Mouse (Mus musculus) testis, adult 2 months (tissue): ENCODE data around the gene B3gnt2.

Source experiments
- CTCF ChIP-seq: fragments of 200-500 bp; IDR thresholded peaks from 2 replicates; pipeline ENCODE4 v1.5.1; 2012; ENCODE audit warnings: low read depth, mild to moderate bottlenecking, inconsistent platforms, low read length, moderate library complexity; ENCODE audit not compliant: control insufficient read depth, insufficient read depth, insufficient replicate concordance
- POLR2A ChIP-seq: fragments of 200-500 bp; IDR thresholded peaks from 2 replicates; pipeline ENCODE4 v1.6.1; 2012; ENCODE audit warnings: low read depth, mild to moderate bottlenecking, inconsistent platforms, low read length, moderate library complexity; ENCODE audit not compliant: control insufficient read depth

DNA sequence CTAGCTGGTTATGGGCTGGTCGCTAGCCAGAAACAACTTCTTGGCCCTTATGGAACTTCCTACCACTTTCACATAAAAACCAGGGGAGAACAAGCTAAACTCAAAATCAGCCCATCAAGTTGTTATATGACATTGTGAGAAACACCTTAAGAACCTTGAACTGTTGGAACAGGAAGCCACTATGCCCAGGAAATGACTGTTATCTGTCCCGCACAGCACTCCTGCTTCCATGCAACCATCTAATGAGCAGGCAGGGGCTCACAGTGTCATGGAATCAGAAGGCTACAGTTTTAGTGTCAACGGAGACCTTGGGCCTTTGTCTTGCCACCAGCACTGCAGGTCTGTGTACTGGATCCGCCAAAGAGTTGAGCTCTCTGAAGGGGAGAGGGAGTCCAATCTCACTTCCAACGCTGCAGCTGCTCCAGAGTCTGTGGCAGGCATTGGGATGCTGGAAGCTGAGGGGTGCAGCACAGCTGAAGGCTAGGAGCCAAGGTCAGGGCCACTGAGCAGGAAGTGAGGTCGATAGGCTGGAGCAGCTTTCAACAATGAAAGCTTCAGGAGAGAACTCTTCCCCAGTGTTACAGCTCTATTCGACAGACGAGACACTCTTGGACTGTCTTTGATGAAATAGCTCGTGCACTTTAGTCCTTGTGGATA is 36.6 kb downstream of the B3gnt2 start:
- TF ChIP-seq POLR2A (no peak), CTCF (no peak)
